Mouse (Mus musculus): ENCODE measurements at regions not wholly inside any gene's neighbourhood (a gene's known extent, or its start where the extent isn't known, plus 50 kb on each side); places are given as distances from the start of the nearest gene placed in this dataset.

DNA sequence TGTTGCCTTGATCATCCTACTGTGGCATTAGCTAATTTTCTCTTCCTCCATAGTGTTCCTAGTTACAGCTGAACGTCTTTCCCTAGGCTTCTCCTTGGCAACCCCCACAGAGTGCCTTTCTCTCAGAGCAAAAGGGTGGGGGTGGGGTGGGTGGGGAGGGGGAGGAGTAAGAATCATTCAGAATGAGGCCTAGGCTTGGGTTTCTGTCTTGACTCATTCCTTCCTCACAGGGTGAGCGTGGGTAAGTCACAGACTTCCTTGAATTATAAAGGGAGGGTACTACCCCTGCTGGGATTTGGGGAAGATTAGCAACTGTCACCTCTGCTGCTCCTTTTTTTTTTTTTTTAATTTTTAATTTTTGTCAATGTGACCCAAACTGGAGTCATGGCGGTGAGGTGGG is 114.5 kb downstream of the Dhx35 start:
- DNase-seq (ENCODE audit: low spot score) = no peak

- no peak for DNase-seq (ENCODE audit: low spot score)
Observed at GRCm38 (mm10) chr2:158910325-158910724, 115.7 kb downstream of the Dhx35 start.

- DNase-seq (ENCODE audit: low spot score) = no peak
Observed at GRCm38 (mm10) chr2:158911191-158911590, 116.6 kb downstream of the Dhx35 start.

GRCm38 (mm10) chr2:158912631-158913258 is 118.1 kb downstream of the Dhx35 start:
- DNase-seq (ENCODE audit: low spot score) = peak; percentile 59

DNA sequence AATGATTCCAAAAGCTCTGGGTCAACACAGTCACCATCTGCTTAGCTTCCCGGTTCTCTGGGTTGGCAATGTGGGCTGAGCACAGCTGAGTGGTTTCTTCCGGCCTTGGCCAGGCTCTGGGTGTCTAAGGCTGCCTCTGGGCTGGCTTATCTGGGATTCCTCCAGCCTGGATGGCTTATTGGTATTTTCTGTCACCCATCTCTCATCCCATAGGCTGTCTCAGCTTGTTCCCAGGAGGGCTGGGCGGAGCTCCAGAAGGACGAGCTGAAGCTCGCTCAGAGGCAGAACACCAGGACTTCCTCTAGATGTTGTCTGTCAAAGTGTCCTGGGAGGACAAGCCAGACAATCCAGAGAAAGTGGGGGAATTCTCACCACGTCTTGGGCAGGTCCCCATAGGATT is 122.8 kb downstream of the Dhx35 start:
- DNase-seq (ENCODE audit: low spot score) = no peak

DNA sequence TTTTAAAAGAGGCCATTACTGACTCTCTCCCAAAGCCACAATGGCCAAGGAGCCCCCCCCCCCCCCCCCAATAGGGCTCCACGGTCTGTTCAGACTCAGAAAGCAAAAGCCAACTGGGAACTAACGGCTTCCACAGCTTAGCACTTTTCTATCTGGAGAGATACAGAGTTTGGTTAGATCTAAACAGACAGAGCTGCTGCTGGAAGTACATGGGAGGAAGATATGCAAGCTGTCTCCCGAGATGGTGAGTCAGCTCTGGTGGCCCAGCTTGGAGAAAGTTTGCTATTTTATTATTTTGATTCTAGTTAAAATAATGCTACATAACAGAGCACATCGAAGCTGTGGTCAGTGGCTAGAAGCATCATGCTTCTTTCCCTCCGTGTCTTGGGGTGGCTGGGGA is 123.7 kb downstream of the Dhx35 start:
- no peak for DNase-seq (ENCODE audit: low spot score)

GRCm38 (mm10) chr2:158921342-158922255 is 127.0 kb downstream of the Dhx35 start:
- no peak for DNase-seq (ENCODE audit: low spot score)

DNA sequence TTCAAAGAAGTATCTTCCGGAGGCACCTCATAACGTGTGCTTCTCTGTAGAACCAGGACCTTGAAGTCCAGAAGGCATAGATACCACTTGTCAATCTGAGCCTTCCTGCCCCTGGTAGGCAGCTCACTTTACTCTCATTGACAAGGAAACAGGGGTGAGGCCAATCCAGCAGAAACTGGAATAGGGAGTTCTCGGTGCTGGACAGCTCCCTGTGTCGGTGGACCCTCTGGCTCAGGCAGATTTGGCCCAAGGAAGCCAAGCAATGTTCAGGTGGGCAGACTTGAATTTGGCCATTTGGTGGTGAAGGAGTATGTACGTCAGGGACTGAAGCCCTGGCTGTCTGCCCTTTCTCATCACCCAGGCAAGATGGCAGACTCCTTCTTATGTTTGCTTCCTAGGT is 128.2 kb downstream of the Dhx35 start:
- no peak for DNase-seq (ENCODE audit: low spot score)

DNA sequence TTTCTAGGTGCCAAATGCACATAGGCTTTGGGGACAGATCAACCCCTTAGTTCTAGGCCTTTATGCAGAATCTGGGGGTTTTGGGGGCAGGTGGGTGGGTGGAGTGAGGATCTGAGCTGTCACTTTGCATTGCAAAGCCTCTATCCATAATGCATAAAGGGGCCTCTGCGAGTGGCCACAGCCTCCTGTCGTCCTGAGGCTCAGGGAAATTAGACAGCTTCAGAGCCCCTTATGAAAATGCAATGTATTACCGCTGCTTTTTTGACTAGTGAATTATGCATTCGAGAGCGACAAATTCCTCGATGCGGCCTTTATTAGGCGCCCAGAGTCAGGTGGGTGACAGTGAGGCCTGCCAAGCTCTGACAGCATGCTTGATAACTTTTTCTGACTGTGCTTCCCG is 134.9 kb downstream of the Dhx35 start:
- no peak for DNase-seq (ENCODE audit: low spot score)

- no peak for DNase-seq (ENCODE audit: low spot score)
Observed at GRCm38 (mm10) chr2:158937948-158938565, 143.4 kb downstream of the Dhx35 start.

DNA sequence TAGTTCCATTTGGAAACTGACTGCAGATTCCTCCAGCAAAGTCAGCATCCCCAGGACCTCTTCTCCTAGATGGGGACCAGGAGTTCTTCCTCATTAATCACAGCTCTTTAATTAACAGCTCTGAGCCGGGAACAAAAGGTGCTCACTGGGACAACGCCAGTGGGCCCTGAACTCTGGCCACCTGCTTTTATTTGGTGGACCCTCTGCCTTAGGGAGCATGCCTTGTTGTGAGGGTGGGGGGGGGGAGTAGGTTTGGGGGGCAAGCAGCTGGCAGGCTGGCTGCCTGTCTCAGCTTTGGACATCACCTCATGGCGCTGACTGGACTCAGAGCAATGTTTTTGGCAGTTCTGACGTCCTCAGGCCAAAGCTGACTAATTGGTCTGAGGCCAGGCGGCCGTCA is 154.8 kb downstream of the Dhx35 start:
- no peak for DNase-seq (ENCODE audit: low spot score)

GRCm38 (mm10) chr2:158951061-158951460 is 156.5 kb downstream of the Dhx35 start:
- no peak for DNase-seq (ENCODE audit: low spot score)

DNA sequence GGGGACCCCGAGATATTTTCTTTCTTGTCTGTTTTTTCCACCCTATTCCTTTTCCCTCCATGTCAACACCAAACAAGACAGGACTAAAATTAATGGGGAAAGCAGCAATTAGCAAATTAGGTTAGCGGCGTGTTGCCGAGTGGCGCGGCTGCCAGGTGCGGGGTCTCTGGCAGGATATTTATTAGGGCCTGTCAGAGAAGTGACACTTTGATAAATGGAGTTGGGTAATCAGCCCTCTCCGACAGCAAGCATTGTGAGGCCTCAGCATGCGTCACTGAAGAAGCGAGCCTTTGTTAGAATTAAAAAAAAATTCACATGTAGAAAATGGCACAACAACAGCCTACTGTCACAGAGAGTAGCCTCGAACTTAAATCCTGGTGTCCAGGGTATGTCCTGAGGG is 162.3 kb downstream of the Dhx35 start:
- no peak for DNase-seq (ENCODE audit: low spot score)

- peak; percentile 43 for DNase-seq (ENCODE audit: low spot score)
Observed at GRCm38 (mm10) chr2:158965003-158965665, 170.5 kb downstream of the Dhx35 start.

DNA sequence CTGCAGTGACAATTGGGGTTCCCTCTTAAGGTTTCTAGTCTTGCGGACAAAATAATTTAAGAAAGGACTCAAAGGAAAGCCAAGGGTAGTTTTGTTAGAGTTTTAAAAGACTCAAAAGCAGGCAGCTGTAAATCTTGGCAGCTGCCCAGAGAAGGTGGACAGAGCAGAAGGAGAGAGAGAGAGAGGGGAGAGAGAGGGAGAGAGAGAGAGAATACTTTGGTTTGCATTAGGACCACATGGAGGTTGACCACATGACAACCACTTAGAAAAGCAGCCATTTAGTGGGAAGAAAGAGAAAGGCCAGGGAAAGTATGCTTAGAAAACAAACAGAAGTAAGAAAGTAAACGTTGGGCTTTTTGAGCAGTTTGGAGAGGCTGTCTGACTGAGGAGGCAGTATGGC is 177.6 kb downstream of the Dhx35 start:
- no peak for DNase-seq (ENCODE audit: low spot score)

GRCm38 (mm10) chr2:158985529-158986148 is 191.0 kb downstream of the Dhx35 start:
- DNase-seq (ENCODE audit: low spot score) = peak; percentile 21

DNA sequence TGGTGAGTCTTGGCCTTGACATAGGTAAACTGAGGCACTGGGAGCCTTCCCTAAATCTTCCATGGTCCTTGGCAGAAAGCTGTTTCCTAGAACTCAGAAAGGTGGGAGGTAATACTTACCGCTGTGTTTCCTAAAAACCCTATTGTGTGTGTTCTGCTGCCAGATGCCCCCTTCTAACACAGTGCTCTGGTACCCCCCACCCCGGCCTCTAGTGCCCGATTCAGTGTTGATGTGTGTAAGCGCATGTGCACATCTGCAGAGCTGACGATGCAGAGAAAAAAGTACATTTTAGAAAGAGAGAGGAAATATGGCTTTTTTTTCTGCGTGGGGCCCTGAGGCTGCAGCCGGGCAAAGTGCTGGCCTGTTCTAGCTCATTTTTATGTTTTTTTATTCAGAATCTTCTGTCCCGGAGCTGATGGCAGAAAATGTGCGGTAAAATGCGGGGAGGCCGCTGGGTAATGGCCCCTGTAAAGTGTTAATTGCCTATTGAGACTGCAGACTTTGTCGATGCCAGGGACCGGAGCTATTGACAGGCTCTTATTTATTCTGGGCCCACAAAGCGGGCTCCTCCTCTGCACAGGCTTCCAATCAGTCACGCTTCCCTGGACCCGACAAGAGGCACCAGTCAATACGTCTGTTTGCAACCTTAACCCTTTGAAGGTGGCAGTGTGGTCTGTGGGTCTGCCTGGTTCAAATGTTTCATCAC is 208.0 kb downstream of the Dhx35 start:
- no peak for DNase-seq (ENCODE audit: low spot score)

DNA sequence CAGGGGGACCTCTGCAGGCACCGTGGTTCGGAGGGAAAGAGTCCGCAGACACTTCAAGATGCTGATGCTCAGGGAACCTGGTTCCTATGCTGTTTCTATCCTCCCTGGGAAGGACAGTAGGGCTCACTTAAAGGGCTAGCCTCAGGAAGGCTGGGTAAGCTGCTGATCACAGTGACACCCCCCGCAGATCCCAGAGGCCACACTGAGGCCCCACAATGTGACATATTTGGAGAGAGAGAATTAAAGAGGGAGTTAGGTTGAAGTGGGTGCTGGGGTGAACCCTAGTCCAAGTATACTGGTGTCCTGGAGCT is 208.5 kb downstream of the Dhx35 start:
- no peak for DNase-seq (ENCODE audit: low spot score)

- no peak for DNase-seq (ENCODE audit: low spot score)
Observed at GRCm38 (mm10) chr2:159004417-159004816, 209.8 kb downstream of the Dhx35 start.

DNA sequence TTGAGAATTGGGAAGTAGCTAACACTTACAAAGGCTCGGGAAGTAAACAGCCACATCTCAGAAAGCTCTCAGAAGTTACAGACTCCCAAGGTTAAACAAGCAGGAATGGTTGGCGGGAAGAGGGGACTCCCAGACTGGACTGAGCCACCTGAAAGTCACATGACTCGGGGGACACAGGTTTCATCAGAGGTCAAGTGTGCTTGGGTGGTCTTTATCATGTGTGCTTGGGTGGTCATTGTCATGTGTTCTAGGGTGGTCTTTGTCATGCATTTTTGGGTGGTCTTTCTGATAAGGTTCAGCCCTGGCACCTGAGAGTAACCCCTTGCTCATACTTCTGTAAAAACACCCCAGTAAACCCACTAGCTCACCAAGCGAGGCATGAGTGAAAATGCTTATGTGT is 218.1 kb downstream of the Dhx35 start:
- DNase-seq (ENCODE audit: low spot score) = no peak

DNA sequence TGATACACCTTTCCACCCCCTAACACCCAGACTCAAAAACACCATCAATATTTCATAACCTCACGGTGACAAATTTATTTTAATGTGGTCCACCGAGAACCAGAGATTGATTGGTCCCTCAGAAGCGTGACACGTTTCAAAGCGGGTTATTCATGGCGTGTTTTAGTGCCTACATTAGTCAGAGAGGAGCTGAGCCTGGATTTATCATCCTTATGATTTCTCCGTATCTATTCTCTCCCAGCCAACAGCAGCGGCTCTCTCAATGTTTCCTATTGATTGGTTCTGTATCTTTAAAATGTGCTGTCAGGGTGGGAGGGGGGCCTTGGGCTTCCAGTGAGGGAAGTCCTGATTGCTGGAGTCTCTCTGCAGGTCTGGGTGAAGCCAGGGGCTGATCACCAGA is 219.9 kb downstream of the Dhx35 start:
- DNase-seq (ENCODE audit: low spot score) = no peak

All from ovary, postnatal 36 days (tissue).